Mouse (Mus musculus) spleen, adult 2 months (tissue): ENCODE measurements around the gene Cdhr3. TPM values are rescaled to one million over a fixed set of nuclear protein-coding genes. Genes with fewer than 3 reads are reported as not detected.

Experiments
- DNase-seq, 2 experiments: peaks; one replicate each; pipeline versions ENCODE4 v3.0.0 to v3.0.0-alpha.2; 2012 to 2021; ENCODE audit warnings: low spot score in 2 of 2, low read depth in 1 of 2
- H3K27ac ChIP-seq: fragments of 200-500 bp; 2 replicates; pipeline ENCODE4 v1.5.1; 2012; ENCODE audit warnings: low read length, inconsistent platforms; ENCODE audit not compliant: insufficient read depth
- H3K27me3 ChIP-seq: fragments of 200-500 bp; 2 replicates; pipeline ENCODE4 v1.6.1; 2012; ENCODE audit warnings: mild to moderate bottlenecking, moderate library complexity, low read length, inconsistent platforms; ENCODE audit not compliant: control insufficient read depth, insufficient read depth
- H3K36me3 ChIP-seq: fragments of 200-500 bp; 2 replicates; pipeline ENCODE4 v1.6.1; 2012; ENCODE audit warnings: mild to moderate bottlenecking, low read length, inconsistent platforms; ENCODE audit not compliant: control insufficient read depth, insufficient read depth
- H3K4me1 ChIP-seq: fragments of 200-500 bp; 2 replicates; pipeline ENCODE4 v1.6.1; 2011; ENCODE audit warnings: inconsistent platforms; ENCODE audit not compliant: control insufficient read depth, insufficient read depth, insufficient read length
- H3K4me3 ChIP-seq: fragments of 200-500 bp; 2 replicates; pipeline ENCODE4 v1.5.1; 2011; ENCODE audit warnings: mild to moderate bottlenecking, inconsistent platforms; ENCODE audit not compliant: insufficient read depth, insufficient read length; ENCODE audit errors: extremely low read depth
- CTCF ChIP-seq: fragments of 200-500 bp; IDR thresholded peaks from 2 replicates; pipeline ENCODE4 v1.5.1; 2011; ENCODE audit warnings: mild to moderate bottlenecking, inconsistent platforms; ENCODE audit not compliant: insufficient read depth, insufficient read length, insufficient replicate concordance; ENCODE audit errors: extremely low read depth
- POLR2A ChIP-seq: fragments of 200-500 bp; IDR thresholded peaks from 2 replicates; pipeline ENCODE4 v1.6.1; 2011; ENCODE audit warnings: low read depth, low read length, inconsistent platforms
- WGBS: fragments of 180-500 bp; shearing (Covaris S2); methylation state at CpG from one replicate; pipeline ENCODE4 v1.1.7; 2018; 5-methylcytosine and 5-hydroxymethylcytosine counted together
- polyA plus RNA-seq: library from polyadenylated mRNA; depleted of rRNA; stranded (reverse); fragments of >200 nt; gene quantifications from 2 replicates; pipeline ENCODE4 v1.2.3, GENCODE M21; 2012; rRNA removed

Gene Cdhr3
- polyA plus RNA-seq, 1 experiment, result 0.28 TPM

DNA sequence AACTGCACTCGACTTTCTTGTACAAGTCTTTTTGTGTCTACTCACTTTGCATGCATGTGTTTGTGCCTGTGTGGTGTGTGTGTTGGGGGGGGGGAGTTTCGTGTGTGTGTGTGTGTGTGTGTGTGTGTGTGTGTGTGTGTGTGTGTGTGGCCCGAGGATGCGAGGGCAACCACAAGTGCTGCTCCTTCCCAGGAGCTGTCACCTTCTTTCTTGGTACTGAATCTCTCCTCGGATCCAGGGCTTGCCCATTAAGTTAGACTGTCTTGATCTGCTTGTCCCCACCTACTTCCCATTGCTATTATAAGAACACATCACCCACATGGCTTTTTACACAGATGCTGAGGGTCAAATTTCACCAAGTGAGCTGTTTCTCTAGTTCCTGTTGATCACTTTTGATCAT is 93.9 kb downstream of the Cdhr3 start:
- WGBS, result 11% methylated on average over 5 of the region's 5 CpGs
- TF ChIP-seq POLR2A (no peak), CTCF (no peak)
- no peaks in the 10 kb centered on the region for H3K27me3 ChIP-seq
- peak overlapping the region; percentile 81 for H3K27ac ChIP-seq
- peaks cover 30% of the 10 kb centered on the region for H3K4me1 ChIP-seq
- no peaks in the 10 kb centered on the region for H3K36me3 ChIP-seq
- no peak overlapping the region for H3K4me3 ChIP-seq
- no peak for DNase-seq

DNA sequence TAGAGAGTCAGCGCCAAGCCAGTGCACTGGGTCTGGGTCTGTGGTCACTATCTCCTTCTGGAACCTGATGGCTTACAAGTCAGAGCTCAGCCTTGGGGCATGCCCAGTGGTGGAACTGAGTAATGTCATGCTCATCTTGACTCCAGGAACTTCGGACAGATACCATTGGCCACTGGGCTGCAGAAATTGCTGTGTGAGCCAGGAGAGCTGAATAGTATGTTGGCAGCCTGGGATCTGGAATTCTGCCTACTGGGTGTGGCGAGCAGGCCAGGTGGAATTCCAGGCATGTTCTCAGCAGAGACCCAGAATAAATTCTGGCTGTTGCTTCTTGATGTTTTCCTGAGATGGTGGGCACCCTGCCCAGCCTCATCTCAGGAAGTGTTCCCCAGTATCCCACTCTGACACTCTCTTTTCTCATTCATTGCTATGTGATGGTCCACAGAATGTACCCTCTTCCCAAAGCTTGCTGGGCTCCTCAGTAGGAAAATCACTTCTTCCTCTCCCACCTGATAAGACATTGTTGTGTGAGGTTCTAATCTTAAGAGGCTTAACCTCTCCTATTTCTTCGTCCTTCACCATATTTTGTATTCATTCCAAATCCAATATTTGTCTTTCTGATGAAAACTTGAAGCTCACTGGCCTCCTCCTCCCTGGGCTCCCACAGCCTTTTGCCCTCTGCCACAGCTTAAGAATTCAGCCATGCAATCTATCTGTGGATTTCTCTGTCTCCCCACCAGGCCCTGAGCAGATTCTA is 97.4 kb downstream of the Cdhr3 start:
- Histone ChIP-seq H3K4me1 (peaks cover 36% of the 10 kb centered on the region), H3K4me3 (no peak overlapping the region), H3K27ac (peak overlapping the region; percentile 59), H3K27me3 (no peaks in the 10 kb centered on the region), H3K36me3 (no peaks in the 10 kb centered on the region)
- TF ChIP-seq CTCF, result no peak
- no peak for TF ChIP-seq POLR2A
- DNase-seq, result no peak
- 84% methylated on average over 4 of the region's 4 CpGs for WGBS

DNA sequence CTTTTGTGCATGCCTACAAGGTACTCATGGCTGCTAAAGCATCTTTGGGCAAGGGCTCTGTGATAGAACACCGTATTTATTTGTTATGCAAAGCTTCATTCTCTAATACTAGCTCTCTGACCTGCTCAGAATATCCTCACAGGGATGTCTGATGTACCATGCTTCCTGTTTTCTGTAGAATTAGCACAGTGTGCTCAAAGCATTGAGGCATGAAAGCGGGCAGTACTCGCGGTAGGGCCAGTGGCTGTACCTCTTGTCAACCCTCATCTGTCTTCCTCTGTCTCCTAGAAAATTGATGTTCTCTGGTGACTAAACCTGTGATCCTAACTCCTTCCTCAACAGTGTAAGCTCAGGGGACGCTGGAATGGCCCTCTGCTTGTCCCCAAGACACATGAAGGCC is 98.6 kb downstream of the Cdhr3 start:
- peak; percentile 17; the same call in 1 of the 2 replicates for TF ChIP-seq POLR2A
- no peak for TF ChIP-seq CTCF
- DNase-seq, result peak in 1 of 2 experiments; percentile 57
- H3K36me3 ChIP-seq, result no peaks in the 10 kb centered on the region
- H3K27ac ChIP-seq, result peak overlapping the region; percentile 87
- no peak overlapping the region for H3K4me3 ChIP-seq
- H3K27me3 ChIP-seq, result no peaks in the 10 kb centered on the region
- H3K4me1 ChIP-seq, result peaks cover 32% of the 10 kb centered on the region
- 39% methylated on average over 5 of the region's 5 CpGs for WGBS

DNA sequence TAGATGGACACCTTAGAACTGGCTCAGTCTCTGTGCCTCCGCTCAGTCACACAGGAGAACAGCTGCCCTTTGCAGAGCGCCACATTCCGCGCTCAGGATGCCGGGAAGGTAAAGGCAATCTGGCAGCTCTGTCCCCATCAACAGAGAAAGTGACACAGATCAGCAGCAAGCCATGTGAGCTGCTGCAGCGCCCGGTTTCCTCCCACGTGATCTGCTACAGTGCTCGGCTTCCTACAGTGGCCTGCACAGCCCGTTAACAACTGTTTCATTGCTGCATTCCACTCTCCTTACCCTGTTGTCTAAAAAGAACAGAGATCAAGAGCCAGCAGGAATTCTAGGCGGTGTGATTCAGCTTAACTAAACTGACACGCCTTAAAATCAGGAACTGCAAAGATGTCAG is 102.9 kb downstream of the Cdhr3 start:
- WGBS, result 62% methylated on average over 12 of the region's 12 CpGs
- Histone ChIP-seq H3K4me1 (peaks cover 16% of the 10 kb centered on the region; the same call in 1 of the 2 replicates), H3K27ac (no peak overlapping the region), H3K36me3 (no peaks in the 10 kb centered on the region), H3K4me3 (no peak overlapping the region), H3K27me3 (no peaks in the 10 kb centered on the region)
- peak in 1 of 2 experiments; percentile 38 for DNase-seq
- TF ChIP-seq POLR2A (no peak), CTCF (no peak)

DNA sequence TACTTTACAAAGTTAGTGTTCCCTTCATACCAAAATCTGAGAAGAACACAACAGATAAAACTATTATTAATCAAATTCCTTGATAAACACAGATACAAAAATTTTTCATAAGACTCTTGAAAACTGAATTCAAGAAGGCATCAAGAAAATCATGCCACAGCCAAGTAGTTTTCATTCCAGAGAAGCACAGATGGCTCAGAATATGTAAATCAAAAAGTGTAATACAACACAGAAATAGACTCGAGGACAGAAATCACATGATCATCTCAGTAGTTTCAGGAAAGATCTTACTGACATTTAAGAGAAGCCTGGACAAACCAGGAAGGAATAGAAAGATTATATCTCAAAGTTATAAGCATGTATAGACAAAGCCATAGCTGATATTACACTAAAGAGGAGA is 106.4 kb downstream of the Cdhr3 start:
- DNase-seq, result no peak
- H3K27me3 ChIP-seq, result no peaks in the 10 kb centered on the region
- whole genome bisulfite sequencing, result 14% methylated on average over 1 of the region's 1 CpGs
- TF ChIP-seq POLR2A (no peak), CTCF (no peak)
- H3K36me3 ChIP-seq, result no peaks in the 10 kb centered on the region
- no peak overlapping the region for H3K27ac ChIP-seq
- H3K4me3 ChIP-seq, result no peak overlapping the region
- H3K4me1 ChIP-seq, result peaks cover 6% of the 10 kb centered on the region; the same call in 1 of the 2 replicates

Other genes starting within 250 kb of the Cdhr3 start
- 25.7 and 36.9 TPM in 2 replicates for gene Sypl, start 139.0 kb downstream of the Cdhr3 start, polyA plus RNA-seq
- 36.5 and 37.1 TPM in 2 replicates for gene Atxn7l1, start 54.8 kb upstream of the Cdhr3 start, polyA plus RNA-seq